Mouse (Mus musculus): Measurements from ENCODE around the gene C2. TPM values are rescaled to one million over a fixed set of nuclear protein-coding genes. Genes with fewer than 3 reads are reported as not detected.

The C2 gene
- total RNA-seq, 2 experiments from 2014 or later: 2.4 to 2.5 TPM

GRCm38 (mm10) chr17:34890074-34890743, 7.9 kb downstream of the C2 start:
- no peak for DNase-seq (ENCODE audit: low spot score in 2 of 2)
- intact Hi-C loops (cut with DNase I): loop anchor here (5.0 kb wide), 2 partner anchors 38 to 53 kb away; partner anchors contain the start of genes Dxo, Nelfe, Skiv2l and Stk19

GRCm38 (mm10) chr17:34887942-34888341, 10.1 kb downstream of the C2 start:
- intact Hi-C loops (cut with DNase I): no loop called here
- no peak for DNase-seq (ENCODE audit: low spot score in 2 of 2)

DNA sequence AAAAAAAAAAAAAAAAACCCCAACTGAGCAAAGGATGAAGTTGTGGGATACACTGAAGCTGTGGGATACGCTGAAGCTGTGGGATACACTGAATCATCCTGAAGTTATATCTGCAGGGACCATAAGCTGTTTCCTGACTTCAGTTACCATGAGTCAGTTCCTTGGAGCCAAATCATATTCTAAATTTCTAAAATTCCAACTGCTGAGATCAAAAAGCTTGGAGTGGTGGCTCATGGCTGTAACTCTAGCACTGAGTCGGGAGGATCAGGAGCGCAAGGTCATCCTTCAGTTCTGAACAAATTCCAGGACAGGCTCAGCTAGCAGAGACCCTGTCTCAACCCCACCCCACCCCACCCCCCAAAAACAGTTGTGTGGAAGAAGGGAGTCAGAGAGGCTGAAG, 12.4 kb downstream of the C2 start:
- DNase-seq (ENCODE audit: low spot score in 2 of 2): no peak
- intact Hi-C loops (cut with DNase I): no loop called here

GRCm38 (mm10) chr17:34884704-34885103, 13.4 kb downstream of the C2 start:
- intact Hi-C loops (cut with DNase I): no loop called here
- DNase-seq (ENCODE audit: low spot score in 2 of 2): no peak

GRCm38 (mm10) chr17:34883332-34883731, 14.7 kb downstream of the C2 start:
- intact Hi-C loops (cut with DNase I): no loop called here
- no peak for DNase-seq (ENCODE audit: low spot score in 2 of 2)

DNA sequence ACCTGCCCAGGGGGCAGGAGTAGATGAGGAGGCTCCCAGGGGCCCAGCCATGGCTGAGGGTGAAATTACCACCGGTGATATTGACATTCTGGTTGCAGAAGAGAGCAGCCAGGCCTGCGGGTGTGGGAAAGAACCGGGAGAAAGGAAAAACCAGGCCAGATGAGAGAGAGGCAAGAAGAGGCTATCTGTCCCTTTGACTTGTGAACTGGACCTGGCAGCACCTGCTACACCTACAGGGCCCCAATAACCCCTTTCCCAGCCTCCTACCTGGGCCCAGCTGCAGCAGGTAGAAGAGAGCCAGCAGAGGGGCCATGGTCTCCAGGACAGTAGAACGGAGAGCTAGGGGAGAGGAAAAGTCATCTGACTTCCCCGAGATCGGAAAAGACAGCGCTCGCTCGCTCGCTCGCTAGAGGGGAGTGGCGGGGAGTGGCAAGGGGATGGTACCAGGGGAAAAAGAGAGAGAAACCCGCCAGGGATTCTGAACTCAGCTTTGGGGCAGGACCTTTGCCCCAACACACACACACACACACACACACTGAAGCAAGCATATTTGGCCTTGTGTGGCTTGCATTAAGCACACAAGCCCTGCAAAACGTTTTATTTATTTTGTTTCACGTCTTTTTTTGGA, 16.3 kb downstream of the C2 start, which contains the start of gene Gm20547:
Gene Gm20547, minus strand, starts transcription at position 360 of the 628 bp plus-strand sequence.
- DNase-seq (ENCODE audit: low spot score in 2 of 2): no peak
- intact Hi-C loops (cut with DNase I): no loop called here

DNA sequence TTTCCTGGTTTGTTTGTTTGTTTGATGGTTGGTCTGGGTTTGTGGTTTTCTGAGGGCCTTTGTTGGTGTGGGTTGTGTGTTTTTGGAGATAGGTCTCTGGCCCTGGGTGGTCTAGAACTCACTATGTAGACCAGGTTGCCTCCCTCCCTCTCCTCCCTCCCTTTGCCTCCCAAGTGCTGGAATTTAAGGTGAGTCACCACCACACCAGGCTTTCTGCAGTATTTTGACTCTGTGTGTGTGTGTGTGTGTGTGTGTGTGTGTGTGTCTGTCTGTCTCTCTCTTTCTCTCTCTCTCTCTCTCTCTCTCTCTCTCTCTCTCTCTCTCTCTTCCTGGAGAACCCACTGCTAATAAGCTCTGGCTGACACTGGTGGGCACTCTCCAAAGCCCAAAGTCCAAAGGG, 16.9 kb downstream of the C2 start:
- intact Hi-C loops (cut with DNase I): no loop called here
- no peak for DNase-seq (ENCODE audit: low spot score in 2 of 2)

- DNase-seq (ENCODE audit: low spot score in 2 of 2): no peak
- intact Hi-C loops (cut with DNase I): no loop called here
Observed at GRCm38 (mm10) chr17:34879336-34879879, 18.7 kb downstream of the C2 start, which contains the start of gene Zbtb12. TSS of gene Zbtb12 (plus strand) at chr17:34879483.

DNA sequence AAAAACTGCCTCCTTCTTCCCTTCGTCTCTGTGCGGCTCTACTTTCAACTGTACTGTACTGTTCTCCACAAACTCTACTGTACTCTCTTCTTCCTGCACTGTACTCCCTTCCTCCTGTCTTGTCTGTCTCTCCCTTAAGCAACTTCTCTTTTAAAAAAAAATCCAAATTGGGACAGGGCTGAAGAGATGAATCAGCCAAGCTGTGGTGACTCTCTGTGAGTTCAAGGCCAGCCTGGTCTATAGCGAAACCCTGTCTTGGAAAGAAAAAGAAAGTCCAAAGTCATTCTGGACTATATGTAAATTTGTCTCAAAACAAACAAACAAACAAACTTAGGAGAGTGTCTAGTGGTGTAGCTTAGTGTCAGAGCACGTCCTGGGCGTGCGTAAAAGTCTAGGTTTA, 23.7 kb downstream of the C2 start:
- intact Hi-C loops (cut with DNase I): no loop called here
- no peak for DNase-seq (ENCODE audit: low spot score in 2 of 2)

DNA sequence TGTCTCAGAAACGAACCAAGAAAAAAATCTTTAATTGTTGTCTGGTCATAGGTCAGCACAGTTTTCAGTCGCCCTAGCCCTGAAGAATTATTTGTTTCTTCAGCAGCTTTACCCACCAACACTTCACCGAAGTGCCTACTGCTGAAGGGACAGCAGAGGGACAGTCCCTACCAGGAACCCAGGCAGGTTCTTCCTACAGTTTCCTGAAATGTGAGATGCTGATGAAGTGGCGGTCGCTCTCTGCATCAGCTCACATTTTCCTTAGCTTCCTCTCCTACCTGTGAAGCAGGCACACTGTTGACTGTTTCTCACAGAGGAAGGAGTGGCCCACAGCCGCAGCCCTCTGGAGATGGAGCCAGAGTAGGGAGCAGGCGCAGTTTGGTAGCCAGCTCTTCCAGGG, 32.1 kb downstream of the C2 start:
- no peak for DNase-seq (ENCODE audit: low spot score in 2 of 2)
- intact Hi-C loops (cut with DNase I): no loop called here

DNA sequence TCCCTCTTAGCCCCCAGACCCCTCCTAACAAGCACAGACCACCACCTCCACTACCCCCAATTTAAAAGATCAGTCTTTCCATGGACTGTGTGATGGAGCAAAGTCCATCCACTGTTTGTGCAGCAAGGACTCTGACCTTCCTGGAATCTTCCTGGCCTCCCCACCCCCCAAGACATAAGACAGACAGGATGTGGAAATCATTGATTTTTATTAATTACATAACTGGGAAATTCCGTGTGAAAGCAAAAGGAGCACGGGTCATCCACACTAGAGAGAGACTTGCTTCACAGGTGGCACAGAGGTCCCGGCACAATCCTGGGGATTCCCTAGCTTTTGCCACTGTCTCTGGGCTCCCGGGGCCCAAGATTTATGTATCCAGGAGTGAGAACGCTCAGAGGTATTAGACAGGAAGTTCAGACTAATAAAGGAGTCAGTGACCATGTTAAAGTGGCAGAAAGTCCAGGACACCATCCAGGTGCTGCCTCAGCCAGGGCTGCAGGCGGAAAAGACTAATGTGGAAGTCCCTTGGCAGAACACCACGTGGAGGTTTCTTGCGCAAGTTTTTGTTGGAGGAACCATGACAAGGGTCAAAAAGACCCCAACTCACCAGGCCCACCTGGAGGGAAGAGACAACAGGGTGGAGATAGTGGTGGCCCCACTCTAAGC, 35.5 kb downstream of the C2 start, which contains the start of gene Cfb:
Gene Cfb, minus strand, starts transcription at position 103 of the 666 bp plus-strand sequence.
- no peak for DNase-seq (ENCODE audit: low spot score in 2 of 2)
- intact Hi-C loops (cut with DNase I): no loop called here

GRCm38 (mm10) chr17:34861704-34862415, 36.2 kb downstream of the C2 start:
- DNase-seq (ENCODE audit: low spot score in 2 of 2): no peak
- intact Hi-C loops (cut with DNase I): no loop called here

GRCm38 (mm10) chr17:34860514-34860913, 37.6 kb downstream of the C2 start:
- intact Hi-C loops (cut with DNase I): no loop called here
- no peak for DNase-seq (ENCODE audit: low spot score in 2 of 2)

- intact Hi-C loops (cut with DNase I): loop anchor here (5.0 kb wide), 1 partner anchor 54 kb away; the partner anchor contains the start of gene Slc44a4
- no peak for DNase-seq (ENCODE audit: low spot score in 2 of 2)
Observed at GRCm38 (mm10) chr17:34858670-34859069, 39.4 kb downstream of the C2 start.

DNA sequence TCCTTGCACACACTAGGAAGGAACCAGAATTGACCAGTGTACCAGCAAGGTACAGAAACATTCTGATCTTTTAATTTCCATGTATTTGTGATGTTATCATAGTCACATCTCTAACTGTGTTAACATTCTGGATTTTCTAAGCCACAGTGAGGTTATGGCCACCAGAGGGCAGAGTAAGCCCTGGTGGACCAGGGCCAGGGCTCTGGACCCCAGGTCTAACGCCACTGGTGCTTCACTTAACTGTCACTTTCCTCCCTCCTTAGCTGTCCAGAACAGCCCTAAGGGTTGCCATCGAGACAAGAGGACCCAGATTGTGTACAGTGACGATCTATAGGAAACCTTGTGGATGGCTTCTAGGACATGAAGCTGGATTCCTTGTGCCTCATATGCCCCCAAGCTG, 42.2 kb downstream of the C2 start:
- intact Hi-C loops (cut with DNase I): loop anchor here (5.0 kb wide), 1 partner anchor 56 kb away; the partner anchor contains the start of gene Slc44a4
- no peak for DNase-seq (ENCODE audit: low spot score in 2 of 2)

DNA sequence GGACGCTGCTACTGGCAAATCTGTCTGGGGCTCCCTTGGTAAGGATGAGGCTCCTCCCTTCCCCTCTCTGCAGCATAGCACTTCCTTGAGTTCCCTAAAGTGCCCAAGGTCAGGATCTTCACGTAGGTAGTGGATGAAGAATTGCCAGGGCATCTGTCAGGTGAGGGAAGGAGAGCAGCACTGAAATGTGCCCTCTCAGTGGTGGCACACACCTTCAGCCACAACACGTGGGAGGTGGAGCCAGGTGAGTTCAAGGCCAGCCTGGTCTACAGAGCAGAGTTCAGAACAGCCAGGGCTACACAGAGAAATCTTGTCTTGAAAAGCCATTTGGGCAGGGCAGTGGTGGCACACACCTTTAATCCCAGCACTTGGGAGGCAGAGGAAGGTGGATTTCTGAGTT, 43.3 kb downstream of the C2 start:
- intact Hi-C loops (cut with DNase I): loop anchor here (5.0 kb wide), 3 partner anchors 38 to 128 kb away; partner anchors contain the start of genes Lsm2 and Slc44a4
- DNase-seq (ENCODE audit: low spot score in 2 of 2): no peak

DNA sequence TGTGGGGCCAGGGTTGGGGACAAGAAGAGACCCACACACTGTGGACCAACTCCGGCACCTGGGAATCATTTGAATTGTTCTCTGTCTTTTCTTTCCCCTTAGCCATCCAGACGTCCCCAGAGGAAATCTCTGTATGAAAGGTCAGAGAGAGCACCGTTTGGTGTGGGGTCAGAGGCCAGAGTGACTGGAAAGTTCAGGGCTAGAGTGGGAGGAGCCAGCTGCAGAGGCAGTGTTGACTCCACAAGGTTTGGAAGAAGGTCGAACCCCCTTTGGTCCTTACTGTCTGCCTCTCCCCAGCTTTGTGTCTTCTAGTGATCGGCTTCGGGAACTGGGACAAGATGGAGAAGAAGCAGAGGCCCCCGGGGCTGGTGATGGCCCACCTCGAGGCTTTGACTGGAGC, 44.6 kb downstream of the C2 start:
- intact Hi-C loops (cut with DNase I): loop anchor here (5.0 kb wide), 2 partner anchors 39 to 129 kb away; partner anchors contain the start of gene Lsm2
- DNase-seq (ENCODE audit: low spot score in 2 of 2): no peak

GRCm38 (mm10) chr17:34850517-34851125, 47.4 kb downstream of the C2 start:
- DNase-seq (ENCODE audit: low spot score in 2 of 2): no peak
- intact Hi-C loops (cut with DNase I): loop anchor here (1.0 to 5.0 kb wide), 3 partner anchors 13 to 132 kb away; partner anchors contain the start of genes Dxo and Lsm2
